Mouse (Mus musculus) heart, embryonic 12.5 days (tissue): Measurements from ENCODE around the gene Rps11. TPM values are rescaled to one million over a fixed set of nuclear protein-coding genes. Genes with fewer than 3 reads are reported as not detected.
A peak's percentile ranks its signal among the peaks of the same experiment; 100 is the strongest.
"Not testable (repeated sequence)": the region's sequence is repeated elsewhere in the genome, so short reads cannot be mapped to it uniquely, and the experiment has no call there.

Experiments
- ATAC-seq: fragments of 200-750 bp; cut with Nextera tagmentation; 2 replicates; pipeline ENCODE4 v1.8.0; 2017; ENCODE audit warnings: moderate TSS enrichment, moderate library complexity; ENCODE audit not compliant: insufficient number of reproducible peaks, low FRiP score
- H3K27ac ChIP-seq: fragments of 300-500 bp; sonication (generic); 2 replicates; pipeline ENCODE4 v1.5.1; 2016; ENCODE audit warnings: mild to moderate bottlenecking, moderate library complexity; ENCODE audit not compliant: poor library complexity, severe bottlenecking
- H3K27me3 ChIP-seq: fragments of 300-500 bp; sonication (generic); replicated peaks from 2 replicates; pipeline ENCODE4 v1.6.1; 2016; ENCODE audit warnings: mild to moderate bottlenecking, moderate library complexity
- H3K36me3 ChIP-seq: fragments of 300-500 bp; sonication (generic); 2 replicates; pipeline ENCODE4 v1.6.1; 2016; ENCODE audit warnings: mild to moderate bottlenecking, moderate library complexity
- H3K4me1 ChIP-seq: fragments of 300-500 bp; sonication (generic); replicated peaks from 2 replicates; pipeline ENCODE4 v1.6.1; 2016; ENCODE audit warnings: mild to moderate bottlenecking
- H3K4me2 ChIP-seq: fragments of 300-500 bp; sonication (generic); 2 replicates; pipeline ENCODE4 v1.6.1; 2016; ENCODE audit warnings: mild to moderate bottlenecking, moderate library complexity
- H3K4me3 ChIP-seq: fragments of 300-500 bp; sonication (generic); 2 replicates; pipeline ENCODE4 v1.5.1; 2016; ENCODE audit warnings: mild to moderate bottlenecking
- H3K9ac ChIP-seq: fragments of 300-500 bp; sonication (generic); 2 replicates; pipeline ENCODE4 v1.6.1; 2016; ENCODE audit warnings: mild to moderate bottlenecking, moderate library complexity
- H3K9me3 ChIP-seq: fragments of 300-500 bp; sonication (generic); replicated peaks from 2 replicates; pipeline ENCODE4 v1.6.1; 2016; ENCODE audit warnings: mild to moderate bottlenecking, moderate library complexity
- WGBS: fragments of 180-500 bp; shearing (Covaris S2); methylation state at CpG from one replicate; pipeline ENCODE4 v1.1.7; 2016; 5-methylcytosine and 5-hydroxymethylcytosine counted together
- polyA plus RNA-seq: library from polyadenylated mRNA; unstranded; fragments of >200 nt; fragmentation: Nextera tagmentation; extraction: Ambion mirVana; gene quantifications from 2 replicates; pipeline ENCODE4 v1.2.1, GENCODE M21; 2016

Gene Rps11
- polyA plus RNA-seq, 1 experiment from 2014 or later = 1,022 TPM

GRCm38 (mm10) chr7:45154096-45154992 is 30.1 kb upstream of the Rps11 start, which contains the start of the genes Pih1d1 and Aldh16a1:
TSS of gene Pih1d1 (plus strand) at chr7:45154303.
TSS of gene Aldh16a1 (minus strand) at chr7:45154584.
- Histone ChIP-seq H3K4me1 (peaks cover 12% of the 10 kb centered on the region), H3K27me3 (no peaks in the 10 kb centered on the region), H3K9ac (peak within 1 kb of the TSS; percentile 86), H3K4me2 (peak within 1 kb of the TSS; percentile 82), H3K36me3 (peaks cover 23% of the 10 kb centered on the region), H3K27ac (peak within 1 kb of the TSS; percentile 94), H3K9me3 (no peaks in the 10 kb centered on the region), H3K4me3 (peak within 1 kb of the TSS; percentile 66)
- WGBS = 4% methylated on average over 69 of the region's 69 CpGs
- peak; percentile 97 for ATAC-seq

- 3% methylated on average over 5 of the region's 5 CpGs for WGBS
- Histone ChIP-seq H3K4me1 (peaks cover 13% of the 10 kb centered on the region), H3K4me2 (peak overlapping the region; percentile 82), H3K4me3 (peak overlapping the region; percentile 66), H3K9ac (peak overlapping the region; percentile 86), H3K27me3 (no peaks in the 10 kb centered on the region), H3K27ac (peak overlapping the region; percentile 94), H3K9me3 (no peaks in the 10 kb centered on the region), H3K36me3 (peaks cover 16% of the 10 kb centered on the region)
- no peak for ATAC-seq
Measured at GRCm38 (mm10) chr7:45153586-45153985, 29.3 kb upstream of the Rps11 start.

GRCm38 (mm10) chr7:45153052-45153451 is 28.8 kb upstream of the Rps11 start:
- H3K4me3 ChIP-seq, H3K4me2 ChIP-seq, H3K9ac ChIP-seq, H3K27me3 ChIP-seq, H3K27ac ChIP-seq, ATAC-seq, H3K9me3 ChIP-seq: not testable (repeated sequence)
- Histone ChIP-seq H3K4me1 (peaks cover 17% of the 10 kb centered on the region), H3K36me3 (peaks cover 11% of the 10 kb centered on the region)
- 93% methylated on average over 2 of the region's 2 CpGs for WGBS

GRCm38 (mm10) chr7:45151303-45151702 is 27.1 kb upstream of the Rps11 start:
- H3K9me3 ChIP-seq = no peaks in the 10 kb centered on the region
- no peak overlapping the region for H3K4me3 ChIP-seq
- no peak overlapping the region for H3K9ac ChIP-seq
- H3K36me3 ChIP-seq = peaks cover 21% of the 10 kb centered on the region
- WGBS = 58% methylated on average over 11 of the region's 11 CpGs
- no peak for ATAC-seq
- no peak overlapping the region for H3K4me2 ChIP-seq
- no peak overlapping the region for H3K27ac ChIP-seq
- no peaks in the 10 kb centered on the region for H3K27me3 ChIP-seq
- H3K4me1 ChIP-seq = peaks cover 17% of the 10 kb centered on the region

DNA sequence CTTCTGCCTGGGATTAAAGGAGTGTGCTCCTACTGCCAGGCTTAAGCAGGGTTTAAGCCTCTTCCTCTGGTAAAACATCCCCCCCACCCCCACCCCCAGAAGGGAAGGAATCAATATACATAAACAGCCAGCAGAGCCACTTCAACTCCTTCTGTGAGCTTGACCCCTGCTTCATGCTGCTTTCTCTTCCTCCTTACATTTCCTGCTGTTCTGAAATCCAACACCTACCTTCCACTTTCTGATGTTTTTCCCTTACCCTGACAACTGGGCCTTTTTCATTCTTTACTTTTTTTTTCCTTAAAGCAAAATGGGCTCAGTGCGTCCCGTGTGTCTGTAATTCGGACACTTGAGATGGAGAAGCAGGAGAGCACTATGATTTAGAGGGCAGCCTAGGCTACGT is 26.1 kb upstream of the Rps11 start:
- Histone ChIP-seq H3K27me3 (no peaks in the 10 kb centered on the region), H3K36me3 (peaks cover 26% of the 10 kb centered on the region), H3K4me2 (no peak overlapping the region), H3K9me3 (no peaks in the 10 kb centered on the region), H3K4me1 (peaks cover 16% of the 10 kb centered on the region), H3K27ac (no peak overlapping the region), H3K9ac (0 out of 2 replicates have a peak overlapping the region, but pooled peaks have one; percentile 40), H3K4me3 (no peak overlapping the region)
- ATAC-seq = no peak
- WGBS = 61% methylated on average over 4 of the region's 4 CpGs

- Histone ChIP-seq H3K9ac (no peak overlapping the region), H3K27me3 (no peaks in the 10 kb centered on the region), H3K4me2 (no peak overlapping the region), H3K9me3 (no peaks in the 10 kb centered on the region), H3K36me3 (peaks cover 34% of the 10 kb centered on the region), H3K4me1 (peaks cover 10% of the 10 kb centered on the region; the same call in 1 of the 2 replicates), H3K4me3 (no peak overlapping the region), H3K27ac (0 out of 2 replicates have a peak overlapping the region, but pooled peaks have one; percentile 15)
- 60% methylated on average over 6 of the region's 6 CpGs for WGBS
- no peak for ATAC-seq
Measured at GRCm38 (mm10) chr7:45149545-45149944, 25.3 kb upstream of the Rps11 start.

DNA sequence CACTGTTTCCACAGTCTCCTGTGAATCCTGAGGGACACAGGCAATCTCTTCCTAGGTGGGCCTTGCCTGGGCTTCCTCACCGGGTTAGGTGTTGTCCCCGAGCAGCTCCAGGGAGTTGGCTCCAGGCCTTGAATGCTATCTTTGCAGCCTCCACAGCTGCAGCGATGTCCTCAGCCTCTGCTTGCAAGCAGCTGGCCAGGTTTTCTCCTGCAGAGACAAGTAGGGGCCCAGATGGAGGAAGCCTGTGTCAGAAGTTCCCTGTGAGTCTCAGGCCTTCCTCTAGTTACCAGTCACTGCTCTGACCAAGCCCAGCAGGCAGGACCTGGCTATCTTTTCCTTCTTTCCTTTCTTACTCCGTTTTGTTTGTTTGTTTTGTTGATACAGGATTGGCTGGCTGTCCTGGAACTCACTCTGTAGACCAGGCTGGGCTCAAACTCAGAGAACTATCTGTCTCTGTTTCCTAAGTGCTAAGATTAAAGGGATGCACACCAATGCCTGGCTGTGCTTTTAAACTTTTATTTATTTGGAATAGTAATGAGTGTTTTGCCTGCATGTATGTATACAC is 24.4 kb upstream of the Rps11 start:
- H3K36me3 ChIP-seq = peaks cover 42% of the 10 kb centered on the region
- H3K27ac ChIP-seq = peak overlapping the region; percentile 34; the same call in 1 of the 2 replicates
- WGBS = 29% methylated on average over 4 of the region's 4 CpGs

DNA sequence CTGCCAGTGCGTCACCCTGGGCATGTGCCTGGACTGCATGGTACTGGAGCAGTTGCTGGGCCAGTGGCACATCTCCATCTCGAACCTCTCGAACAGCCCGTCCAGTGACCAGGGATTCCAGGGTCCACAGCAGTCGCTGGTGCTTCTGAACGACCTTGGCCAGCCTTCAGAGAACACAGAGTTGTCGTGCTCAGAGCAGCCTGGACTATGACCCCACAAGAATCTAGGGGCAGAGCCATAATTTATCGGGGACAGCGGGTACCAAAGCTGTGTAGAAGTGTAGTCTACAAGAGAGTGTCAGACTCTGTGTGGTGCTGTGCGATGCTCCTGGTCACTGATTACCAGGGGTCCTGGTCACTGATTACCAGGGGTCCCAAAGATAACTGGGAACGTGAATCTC is 23.7 kb upstream of the Rps11 start:
- H3K9me3 ChIP-seq = no peaks in the 10 kb centered on the region
- no peaks in the 10 kb centered on the region for H3K27me3 ChIP-seq
- H3K4me3 ChIP-seq = no peak overlapping the region
- ATAC-seq = no peak
- H3K4me2 ChIP-seq = no peak overlapping the region
- H3K4me1 ChIP-seq = peaks cover 5% of the 10 kb centered on the region; the same call in 1 of the 2 replicates
- H3K9ac ChIP-seq = no peak overlapping the region
- H3K36me3 ChIP-seq = peaks cover 49% of the 10 kb centered on the region
- WGBS = 76% methylated on average over 11 of the region's 11 CpGs
- H3K27ac ChIP-seq = no peak overlapping the region

More for the DNA sequence above, 24.4 kb upstream of the Rps11 start:
- peaks cover 9% of the 10 kb centered on the region; the same call in 1 of the 2 replicates for H3K4me1 ChIP-seq
- no peak for ATAC-seq
- H3K27me3 ChIP-seq = no peaks in the 10 kb centered on the region
- H3K9ac ChIP-seq = peak overlapping the region; percentile 44
- no peak overlapping the region for H3K4me3 ChIP-seq
- no peaks in the 10 kb centered on the region for H3K9me3 ChIP-seq
- no peak overlapping the region for H3K4me2 ChIP-seq

DNA sequence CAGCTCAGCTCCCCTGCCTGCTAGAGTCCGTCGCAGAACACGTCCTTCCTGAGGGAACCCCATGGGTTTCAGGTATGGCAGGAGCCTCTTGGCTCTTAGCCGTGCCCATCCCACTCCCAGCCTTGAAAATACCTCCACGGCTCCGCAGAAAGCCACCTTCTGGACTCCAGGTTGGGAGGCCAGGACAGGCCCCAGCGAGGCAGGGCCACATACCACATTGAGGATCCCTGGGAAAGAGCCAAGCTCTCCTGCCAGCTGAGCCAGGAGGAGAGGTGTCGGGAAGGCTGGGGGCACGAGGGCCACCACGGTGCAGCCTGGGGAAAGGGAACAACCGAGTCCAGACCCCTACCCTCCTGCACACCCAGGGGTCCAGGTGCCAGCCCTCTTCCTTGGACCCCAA is 23.0 kb upstream of the Rps11 start:
- H3K9me3 ChIP-seq = no peaks in the 10 kb centered on the region
- no peak overlapping the region for H3K4me3 ChIP-seq
- H3K9ac ChIP-seq = no peak overlapping the region
- H3K4me1 ChIP-seq = peaks cover 5% of the 10 kb centered on the region; the same call in 1 of the 2 replicates
- H3K36me3 ChIP-seq = peaks cover 55% of the 10 kb centered on the region
- H3K27ac ChIP-seq = no peak overlapping the region
- no peaks in the 10 kb centered on the region for H3K27me3 ChIP-seq
- ATAC-seq = no peak
- WGBS = 90% methylated on average over 11 of the region's 11 CpGs
- no peak overlapping the region for H3K4me2 ChIP-seq

- Histone ChIP-seq H3K27me3 (no peaks in the 10 kb centered on the region), H3K9ac (no peak overlapping the region), H3K4me3 (no peak overlapping the region), H3K4me1 (peaks cover 5% of the 10 kb centered on the region; the same call in 1 of the 2 replicates), H3K27ac (no peak overlapping the region), H3K36me3 (peaks cover 65% of the 10 kb centered on the region), H3K4me2 (no peak overlapping the region), H3K9me3 (no peaks in the 10 kb centered on the region)
- no peak for ATAC-seq
- WGBS = 91% methylated on average over 8 of the region's 8 CpGs
Measured at GRCm38 (mm10) chr7:45145460-45145859, 21.2 kb upstream of the Rps11 start.
